Mouse (Mus musculus) testis, adult 2 months (tissue): ENCODE measurements around the gene Ap5z1.

Experiments used
- CTCF ChIP-seq: fragments of 200-500 bp; IDR thresholded peaks from 2 replicates; pipeline ENCODE4 v1.5.1; 2012; ENCODE audit warnings: low read depth, mild to moderate bottlenecking, inconsistent platforms, low read length, moderate library complexity; ENCODE audit not compliant: control insufficient read depth, insufficient read depth, insufficient replicate concordance
- POLR2A ChIP-seq: fragments of 200-500 bp; IDR thresholded peaks from 2 replicates; pipeline ENCODE4 v1.6.1; 2012; ENCODE audit warnings: low read depth, mild to moderate bottlenecking, inconsistent platforms, low read length, moderate library complexity; ENCODE audit not compliant: control insufficient read depth

GRCm38 (mm10) chr5:142443514-142443913 lies 20.2 kb upstream of the Ap5z1 start:
- TF ChIP-seq CTCF (no peak), POLR2A (no peak)
